Mouse (Mus musculus) midbrain, postnatal 0 days (tissue): ENCODE results near the gene Ebpl. TPM values are rescaled to one million over a fixed set of nuclear protein-coding genes. Genes with fewer than 3 reads are reported as not detected.

Source experiments
- ATAC-seq: fragments of 200-750 bp; cut with Nextera tagmentation; 2 replicates; pipeline ENCODE4 v1.8.0; 2017; ENCODE audit warnings: moderate number of reproducible peaks, mild to moderate bottlenecking, moderate TSS enrichment, moderate library complexity; ENCODE audit not compliant: low FRiP score
- DNase-seq: peaks from one replicate; pipeline ENCODE4 v3.0.0-alpha.2; 2015; ENCODE audit warnings: low spot score
- H3K27ac ChIP-seq: fragments of 300-500 bp; sonication (generic); 2 replicates; pipeline ENCODE4 v1.5.1; 2014; ENCODE audit warnings: low read depth, mild to moderate bottlenecking, low read length, mixed read lengths
- H3K27me3 ChIP-seq: fragments of 300-500 bp; sonication (generic); 2 replicates; pipeline ENCODE4 v1.6.1; 2014; ENCODE audit warnings: low read length, control low read depth, mixed read lengths; ENCODE audit not compliant: insufficient read depth
- H3K36me3 ChIP-seq: fragments of 300-500 bp; sonication (generic); 2 replicates; pipeline ENCODE4 v1.6.1; 2014; ENCODE audit warnings: low read length, control low read depth, mixed read lengths; ENCODE audit not compliant: insufficient read depth
- H3K4me1 ChIP-seq: fragments of 300-500 bp; sonication (generic); 2 replicates; pipeline ENCODE4 v1.6.1; 2014; ENCODE audit warnings: mild to moderate bottlenecking, control low read depth, antibody characterized with exemption, low read length, mixed read lengths; ENCODE audit not compliant: insufficient read depth
- H3K4me2 ChIP-seq: fragments of 300-500 bp; sonication (generic); 2 replicates; pipeline ENCODE4 v1.6.1; 2014; ENCODE audit warnings: low read depth, mild to moderate bottlenecking, low read length, mixed read lengths; ENCODE audit not compliant: poor library complexity, severe bottlenecking
- H3K4me3 ChIP-seq: fragments of 300-500 bp; sonication (generic); 2 replicates; pipeline ENCODE4 v1.5.1; 2014; ENCODE audit warnings: low read depth, mild to moderate bottlenecking, low read length, moderate library complexity
- H3K9ac ChIP-seq: fragments of 300-500 bp; sonication (generic); replicated peaks from 2 replicates; pipeline ENCODE4 v1.6.1; 2014; ENCODE audit warnings: mild to moderate bottlenecking, low read length, moderate library complexity, mixed read lengths; ENCODE audit not compliant: poor library complexity, severe bottlenecking
- H3K9me3 ChIP-seq: fragments of 300-500 bp; sonication (generic); 2 replicates; pipeline ENCODE4 v1.6.1; 2016; ENCODE audit warnings: low read length, control low read depth
- CTCF ChIP-seq: IDR thresholded peaks from 2 replicates; pipeline ENCODE4 v1.5.1; 2016; ENCODE audit warnings: antibody characterized with exemption, mild to moderate bottlenecking
- WGBS: fragments of 180-500 bp; shearing (Covaris S2); extraction: QIAGEN DNeasy Blood & Tissue Kit; methylation state at CpG from one replicate; pipeline ENCODE4 v1.1.7; 2014; 5-methylcytosine and 5-hydroxymethylcytosine counted together
- polyA plus RNA-seq: library from polyadenylated mRNA; unstranded; fragments of >200 nt; fragmentation: Nextera tagmentation; extraction: Ambion mirVana; gene quantifications from 2 replicates; pipeline ENCODE4 v1.2.1, GENCODE M21; 2015
- total RNA-seq: library from RNA; depleted of rRNA; stranded (reverse); fragments of >200 nt; gene quantifications from 2 replicates; pipeline ENCODE4 v1.2.3, GENCODE M21; 2014

The Ebpl gene
- total and polyA plus RNA-seq, 2 experiments from 2014 or later = 3.4 to 8.8 TPM

DNA sequence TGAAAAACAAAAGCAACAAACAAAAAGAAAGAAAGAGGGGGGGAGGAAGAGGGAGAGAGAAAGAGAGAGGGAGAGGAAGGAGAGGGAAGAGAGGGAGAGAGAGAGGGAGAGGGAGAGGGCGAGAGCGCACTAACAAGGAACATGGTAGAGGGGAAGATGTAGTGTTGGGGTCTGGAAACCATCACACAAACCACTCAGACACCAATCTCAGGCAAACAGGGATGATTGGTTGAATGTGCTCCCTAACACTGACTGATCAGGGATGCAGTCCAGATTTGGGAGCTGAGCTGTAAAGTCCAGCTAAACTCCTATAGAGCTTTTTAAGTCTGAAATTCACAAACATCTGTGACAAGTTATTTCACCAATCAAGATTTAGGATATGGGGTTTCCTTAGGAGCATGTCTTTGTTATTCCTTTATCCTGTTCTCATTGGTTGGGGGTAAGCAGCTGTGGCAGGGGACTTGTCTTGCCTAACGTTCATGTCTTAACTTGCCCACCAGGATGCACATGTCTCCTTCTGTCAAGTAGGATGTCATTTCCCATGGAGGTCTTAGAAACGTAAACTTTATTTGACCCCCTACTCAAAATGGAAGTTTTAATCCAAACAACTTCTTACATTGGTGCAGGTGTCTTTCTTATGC lies 56.1 kb downstream of the Ebpl start:
- H3K4me2 ChIP-seq = no peak overlapping the region
- H3K27ac ChIP-seq = no peak overlapping the region
- ATAC-seq (no peak), DNase-seq (no peak)
- no peaks in the 10 kb centered on the region for H3K27me3 ChIP-seq
- no peak overlapping the region for H3K4me3 ChIP-seq
- no peak for TF ChIP-seq CTCF
- H3K9me3 ChIP-seq = peaks cover 7% of the 10 kb centered on the region; the same call in 1 of the 2 replicates
- H3K36me3 ChIP-seq = no peaks in the 10 kb centered on the region
- H3K9ac ChIP-seq = no peak overlapping the region
- H3K4me1 ChIP-seq = no peaks in the 10 kb centered on the region
- 78% methylated on average over 4 of the region's 4 CpGs for WGBS

DNA sequence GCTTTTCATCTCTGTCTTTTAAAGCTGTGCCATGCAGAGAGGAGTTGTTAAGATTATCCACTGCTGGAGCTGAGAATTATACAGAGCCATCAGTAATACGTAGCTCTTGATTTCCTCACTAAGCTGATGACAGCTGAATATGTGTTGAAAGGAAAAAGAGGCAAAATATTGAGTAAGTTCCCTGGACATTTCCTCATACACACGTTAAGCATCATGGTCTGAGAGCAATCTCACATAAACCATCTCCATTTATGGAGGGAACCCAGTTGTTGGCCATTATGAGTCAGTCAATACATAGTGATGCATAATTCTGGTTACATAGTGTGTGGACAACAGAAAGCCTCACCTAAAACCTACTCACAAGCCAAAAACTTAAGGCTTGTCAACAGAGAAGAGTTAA lies 57.8 kb downstream of the Ebpl start:
- WGBS = 83% methylated on average over 2 of the region's 2 CpGs
- no peak overlapping the region for H3K27ac ChIP-seq
- H3K9me3 ChIP-seq = peaks cover 7% of the 10 kb centered on the region; the same call in 1 of the 2 replicates
- H3K36me3 ChIP-seq = no peaks in the 10 kb centered on the region
- no peak for ATAC-seq
- H3K4me3 ChIP-seq = no peak overlapping the region
- H3K9ac ChIP-seq = no peak overlapping the region
- H3K4me1 ChIP-seq = no peaks in the 10 kb centered on the region
- no peak for DNase-seq
- H3K4me2 ChIP-seq = no peak overlapping the region
- TF ChIP-seq CTCF = no peak
- H3K27me3 ChIP-seq = no peaks in the 10 kb centered on the region

DNA sequence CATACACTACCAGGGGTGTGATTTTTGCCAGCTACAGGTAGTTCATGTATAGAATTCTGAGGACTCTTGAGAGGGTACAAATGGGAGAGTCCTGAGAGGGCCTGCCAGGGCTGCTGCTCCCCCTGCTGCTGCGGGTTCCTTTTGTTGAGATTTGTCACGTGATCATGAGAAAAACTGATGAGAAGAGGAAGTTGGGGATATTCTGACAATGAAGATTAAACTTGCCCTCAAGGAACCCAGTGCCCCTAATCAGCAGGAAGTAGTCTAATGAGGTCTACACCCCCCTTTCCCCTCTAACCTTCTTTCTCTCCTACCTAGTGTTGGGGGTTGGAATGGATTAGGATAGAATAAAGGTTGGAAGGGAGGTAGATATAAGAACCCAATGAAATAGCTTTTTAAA lies 58.9 kb downstream of the Ebpl start:
- Histone ChIP-seq H3K27me3 (no peaks in the 10 kb centered on the region), H3K4me2 (no peak overlapping the region), H3K9me3 (peaks cover 7% of the 10 kb centered on the region; the same call in 1 of the 2 replicates), H3K27ac (no peak overlapping the region), H3K4me1 (no peaks in the 10 kb centered on the region), H3K36me3 (no peaks in the 10 kb centered on the region), H3K9ac (no peak overlapping the region), H3K4me3 (no peak overlapping the region)
- no peak for TF ChIP-seq CTCF
- DNase-seq = no peak
- ATAC-seq = no peak
- WGBS = 49% methylated on average over 2 of the region's 2 CpGs

GRCm38 (mm10) chr14:61299810-61300209 lies 60.4 kb downstream of the Ebpl start:
- no peak for ATAC-seq
- Histone ChIP-seq H3K9ac (no peak overlapping the region), H3K4me2 (no peak overlapping the region), H3K4me3 (no peak overlapping the region), H3K27me3 (no peaks in the 10 kb centered on the region), H3K36me3 (no peaks in the 10 kb centered on the region), H3K4me1 (no peaks in the 10 kb centered on the region), H3K9me3 (peaks cover 7% of the 10 kb centered on the region; the same call in 1 of the 2 replicates), H3K27ac (no peak overlapping the region)
- no peak for TF ChIP-seq CTCF
- 84% methylated on average over 6 of the region's 6 CpGs for WGBS
- DNase-seq = no peak

DNA sequence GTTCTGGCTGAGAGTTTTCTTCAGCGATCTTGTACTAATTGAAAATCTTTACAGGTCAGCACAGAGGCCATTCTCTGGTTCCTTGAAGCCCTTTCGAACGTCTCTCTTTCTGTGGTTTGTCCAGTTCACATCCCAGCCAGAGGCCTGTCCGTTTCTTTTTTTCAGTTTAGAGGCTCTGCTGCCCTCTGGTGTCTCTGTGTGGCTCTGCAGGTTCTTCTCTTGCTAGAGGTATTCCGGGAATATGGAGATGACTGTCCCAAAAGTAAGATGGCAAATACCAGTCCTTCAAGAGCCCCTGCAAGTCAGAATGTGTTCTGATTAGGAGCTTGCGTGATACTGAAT lies 65.5 kb downstream of the Ebpl start:
- Histone ChIP-seq H3K27ac (no peak overlapping the region), H3K4me1 (no peaks in the 10 kb centered on the region), H3K4me3 (no peak overlapping the region), H3K36me3 (no peaks in the 10 kb centered on the region), H3K4me2 (no peak overlapping the region), H3K9me3 (no peaks in the 10 kb centered on the region), H3K9ac (no peak overlapping the region), H3K27me3 (no peaks in the 10 kb centered on the region)
- WGBS = 14% methylated on average over 6 of the region's 6 CpGs
- peak; percentile 57 for TF ChIP-seq CTCF
- peak; percentile 66 for DNase-seq
- ATAC-seq = no peak

DNA sequence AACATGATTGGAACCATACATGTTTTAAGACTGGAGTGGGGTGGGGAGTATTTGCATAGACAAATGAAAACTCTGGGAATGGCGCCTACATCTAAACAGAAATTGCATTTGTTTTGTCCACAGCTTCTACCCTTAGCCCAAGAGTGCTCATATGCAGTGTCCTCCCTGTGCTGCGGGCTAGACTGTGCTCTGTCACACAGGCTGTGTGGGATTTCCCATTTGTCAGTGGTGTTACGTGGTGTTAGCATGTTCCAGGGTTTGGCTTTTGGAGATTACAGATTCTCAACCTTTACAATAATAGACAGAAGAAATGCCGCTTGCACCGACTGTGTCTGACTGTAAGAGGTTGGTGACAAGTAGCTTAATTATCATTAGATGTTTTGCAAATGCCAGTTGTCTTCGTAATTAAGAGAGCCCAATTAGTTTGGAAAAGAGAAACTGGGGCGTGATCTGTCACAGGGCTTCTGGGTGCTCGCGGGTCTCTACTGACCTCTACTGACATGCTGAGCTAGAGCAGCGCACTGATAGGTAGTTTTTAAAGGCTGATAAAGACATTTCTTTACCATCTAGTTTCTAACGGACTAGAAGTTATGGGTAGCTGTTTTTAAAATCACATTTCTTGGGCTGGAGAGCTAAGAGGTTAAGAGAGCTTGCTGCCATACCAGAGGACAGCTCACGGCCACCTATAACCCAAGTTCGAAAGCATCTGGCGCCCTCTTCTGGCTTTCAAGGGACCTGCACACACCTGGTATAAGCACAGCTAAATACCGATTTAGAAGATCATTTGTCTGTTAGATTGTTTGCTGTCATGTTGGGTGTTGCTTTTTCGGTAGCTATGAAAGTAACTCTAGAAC lies 66.1 kb downstream of the Ebpl start:
- H3K4me3 ChIP-seq = no peak overlapping the region
- H3K27ac ChIP-seq = no peak overlapping the region
- H3K9ac ChIP-seq = no peak overlapping the region
- no peak overlapping the region for H3K4me2 ChIP-seq
- no peaks in the 10 kb centered on the region for H3K27me3 ChIP-seq
- no peaks in the 10 kb centered on the region for H3K36me3 ChIP-seq
- ATAC-seq = no peak
- WGBS = 51% methylated on average over 16 of the region's 16 CpGs
- no peaks in the 10 kb centered on the region for H3K9me3 ChIP-seq
- peak; percentile 57 for TF ChIP-seq CTCF
- no peaks in the 10 kb centered on the region for H3K4me1 ChIP-seq
- peak; percentile 63 for DNase-seq
